Mouse (Mus musculus): Measurements from ENCODE around the gene Atf7ip. TPM values are rescaled to one million over a fixed set of nuclear protein-coding genes. Genes with fewer than 3 reads are reported as not detected.

The Atf7ip gene
- polyA plus RNA-seq, 1 experiment from 2014 or later, result 31.2 TPM

DNA sequence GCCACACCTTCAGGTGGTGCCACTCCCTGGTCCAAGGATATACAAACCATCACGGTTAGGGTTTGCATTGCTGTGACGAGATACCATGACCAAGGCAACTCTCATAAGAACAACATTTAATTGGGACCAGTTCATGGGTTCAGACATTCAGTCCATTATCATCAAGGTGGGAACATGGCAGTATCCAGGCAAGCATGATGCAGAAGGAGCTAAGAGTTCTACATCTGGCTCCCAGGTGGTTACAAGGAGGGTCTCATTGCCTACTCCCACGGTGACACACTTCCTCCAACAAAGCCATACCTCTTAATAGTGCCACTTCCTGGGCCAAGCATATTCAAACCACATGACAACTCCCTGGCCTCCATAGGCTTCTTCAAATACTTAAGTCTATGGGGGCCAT lies 2.7 kb downstream of the Atf7ip start:
- WGBS, result 90% methylated on average over 3 of the region's 3 CpGs
- ATAC-seq (replicated peaks; ENCODE audit: low FRiP score), result no peak
- DNase-seq (ENCODE audit: low spot score), result no peak
- no peaks in the 10 kb centered on the region for H3K9me3 ChIP-seq (ENCODE audit: control insufficient read depth, low read length)
- H3K9ac ChIP-seq (ENCODE audit: low read depth, low read length), result no peak overlapping the region
- H3K36me3 ChIP-seq (ENCODE audit: control insufficient read depth, insufficient read depth, low read length), result no peaks in the 10 kb centered on the region
- no peak overlapping the region for H3K27ac ChIP-seq (ENCODE audit: low read depth, low read length)
- no peaks in the 10 kb centered on the region for H3K27me3 ChIP-seq (replicated peaks; ENCODE audit: control insufficient read depth, insufficient read depth, low read length)
- no peaks in the 10 kb centered on the region for H3K4me1 ChIP-seq (replicated peaks; ENCODE audit: control insufficient read depth, insufficient read depth, low read length)
- no peak overlapping the region for H3K4me2 ChIP-seq
- H3K4me3 ChIP-seq (ENCODE audit: low read depth, low read length), result no peak overlapping the region

GRCm38 (mm10) chr6:136510945-136511344 lies 5.0 kb downstream of the Atf7ip start:
- no peaks in the 10 kb centered on the region for H3K36me3 ChIP-seq (ENCODE audit: control insufficient read depth, insufficient read depth, low read length)
- H3K9ac ChIP-seq (ENCODE audit: low read depth, low read length), result no peak overlapping the region
- ATAC-seq (replicated peaks; ENCODE audit: low FRiP score) (no peak), DNase-seq (ENCODE audit: low spot score) (no peak)
- H3K4me2 ChIP-seq, result no peak overlapping the region
- H3K27ac ChIP-seq (ENCODE audit: low read depth, low read length), result no peak overlapping the region
- no peaks in the 10 kb centered on the region for H3K27me3 ChIP-seq (replicated peaks; ENCODE audit: control insufficient read depth, insufficient read depth, low read length)
- 82% methylated on average over 7 of the region's 7 CpGs for WGBS
- no peak overlapping the region for H3K4me3 ChIP-seq (ENCODE audit: low read depth, low read length)
- peaks cover 2% of the 10 kb centered on the region; the same call in 1 of the 2 replicates for H3K9me3 ChIP-seq (ENCODE audit: control insufficient read depth, low read length)
- H3K4me1 ChIP-seq (replicated peaks; ENCODE audit: control insufficient read depth, insufficient read depth, low read length), result no peaks in the 10 kb centered on the region

DNA sequence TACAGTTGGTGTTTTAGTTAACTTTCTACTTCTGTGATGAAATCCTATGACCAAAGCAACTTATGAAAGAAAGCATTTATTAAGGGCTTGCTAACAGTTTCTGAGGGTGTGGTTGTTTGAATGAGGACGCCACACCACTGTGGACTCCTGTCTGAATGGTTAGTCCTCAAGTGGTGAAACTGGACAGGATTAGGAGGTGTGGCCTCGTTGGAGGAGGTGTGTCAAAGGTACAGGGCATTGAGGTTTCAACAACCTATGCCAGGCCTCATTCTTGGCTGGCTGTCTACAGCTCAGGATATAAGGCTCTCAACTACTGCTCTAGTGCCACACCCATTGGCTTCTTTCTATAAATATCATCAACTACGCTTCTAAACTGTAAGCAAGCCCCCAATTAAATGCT lies 6.4 kb downstream of the Atf7ip start:
- 71% methylated on average over 3 of the region's 3 CpGs for WGBS

DNA sequence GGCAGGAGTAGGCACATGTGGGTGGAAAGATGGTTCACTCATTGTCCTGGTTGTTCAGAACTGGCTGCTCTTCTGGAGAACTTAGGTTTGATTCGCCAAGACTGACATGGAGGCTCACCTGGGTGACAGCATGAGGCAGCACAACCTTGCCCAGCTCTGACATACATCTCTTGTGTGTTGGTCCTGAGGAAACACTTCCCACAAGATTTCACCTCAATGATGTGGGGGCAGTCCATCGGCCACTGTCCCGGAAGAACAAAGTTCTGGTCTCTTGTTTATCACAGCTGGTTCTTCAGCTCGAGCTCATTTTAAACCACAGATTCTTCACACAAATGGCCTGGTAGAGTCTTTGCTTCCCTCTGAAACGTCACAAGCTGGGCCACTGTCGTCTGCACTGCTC lies 10.7 kb downstream of the Atf7ip start:
- no peak for DNase-seq (ENCODE audit: low spot score)
- peaks cover 2% of the 10 kb centered on the region for H3K4me1 ChIP-seq (replicated peaks; ENCODE audit: control insufficient read depth, insufficient read depth, low read length)
- H3K4me2 ChIP-seq, result no peak overlapping the region
- ATAC-seq (replicated peaks; ENCODE audit: low FRiP score), result no peak
- H3K27me3 ChIP-seq (replicated peaks; ENCODE audit: control insufficient read depth, insufficient read depth, low read length), result no peaks in the 10 kb centered on the region
- WGBS, result 78% methylated on average over 6 of the region's 6 CpGs
- no peak overlapping the region for H3K9ac ChIP-seq (ENCODE audit: low read depth, low read length)
- no peaks in the 10 kb centered on the region for H3K36me3 ChIP-seq (ENCODE audit: control insufficient read depth, insufficient read depth, low read length)
- no peak overlapping the region for H3K4me3 ChIP-seq (ENCODE audit: low read depth, low read length)
- peaks cover 2% of the 10 kb centered on the region; the same call in 1 of the 2 replicates for H3K9me3 ChIP-seq (ENCODE audit: control insufficient read depth, low read length)
- no peak overlapping the region for H3K27ac ChIP-seq (ENCODE audit: low read depth, low read length)

More for the DNA sequence above, 6.4 kb downstream of the Atf7ip start:
- no peaks in the 10 kb centered on the region for H3K36me3 ChIP-seq (ENCODE audit: control insufficient read depth, insufficient read depth, low read length)
- H3K27ac ChIP-seq (ENCODE audit: low read depth, low read length), result no peak overlapping the region
- H3K9ac ChIP-seq (ENCODE audit: low read depth, low read length), result no peak overlapping the region
- H3K4me1 ChIP-seq (replicated peaks; ENCODE audit: control insufficient read depth, insufficient read depth, low read length), result no peaks in the 10 kb centered on the region
- ATAC-seq (replicated peaks; ENCODE audit: low FRiP score) (no peak), DNase-seq (ENCODE audit: low spot score) (no peak)
- peaks cover 2% of the 10 kb centered on the region; the same call in 1 of the 2 replicates for H3K9me3 ChIP-seq (ENCODE audit: control insufficient read depth, low read length)
- no peak overlapping the region for H3K4me3 ChIP-seq (ENCODE audit: low read depth, low read length)
- H3K4me2 ChIP-seq, result no peak overlapping the region
- no peaks in the 10 kb centered on the region for H3K27me3 ChIP-seq (replicated peaks; ENCODE audit: control insufficient read depth, insufficient read depth, low read length)

GRCm38 (mm10) chr6:136517221-136517620 lies 11.3 kb downstream of the Atf7ip start:
- ATAC-seq (replicated peaks; ENCODE audit: low FRiP score) (no peak), DNase-seq (ENCODE audit: low spot score) (no peak)
- Histone ChIP-seq H3K4me2 (no peak overlapping the region), H3K9me3 (ENCODE audit: control insufficient read depth, low read length) (peaks cover 2% of the 10 kb centered on the region; the same call in 1 of the 2 replicates), H3K4me1 (replicated peaks; ENCODE audit: control insufficient read depth, insufficient read depth, low read length) (peaks cover 4% of the 10 kb centered on the region), H3K4me3 (ENCODE audit: low read depth, low read length) (no peak overlapping the region), H3K36me3 (ENCODE audit: control insufficient read depth, insufficient read depth, low read length) (no peaks in the 10 kb centered on the region), H3K27ac (ENCODE audit: low read depth, low read length) (no peak overlapping the region), H3K9ac (ENCODE audit: low read depth, low read length) (no peak overlapping the region), H3K27me3 (replicated peaks; ENCODE audit: control insufficient read depth, insufficient read depth, low read length) (no peaks in the 10 kb centered on the region)

DNA sequence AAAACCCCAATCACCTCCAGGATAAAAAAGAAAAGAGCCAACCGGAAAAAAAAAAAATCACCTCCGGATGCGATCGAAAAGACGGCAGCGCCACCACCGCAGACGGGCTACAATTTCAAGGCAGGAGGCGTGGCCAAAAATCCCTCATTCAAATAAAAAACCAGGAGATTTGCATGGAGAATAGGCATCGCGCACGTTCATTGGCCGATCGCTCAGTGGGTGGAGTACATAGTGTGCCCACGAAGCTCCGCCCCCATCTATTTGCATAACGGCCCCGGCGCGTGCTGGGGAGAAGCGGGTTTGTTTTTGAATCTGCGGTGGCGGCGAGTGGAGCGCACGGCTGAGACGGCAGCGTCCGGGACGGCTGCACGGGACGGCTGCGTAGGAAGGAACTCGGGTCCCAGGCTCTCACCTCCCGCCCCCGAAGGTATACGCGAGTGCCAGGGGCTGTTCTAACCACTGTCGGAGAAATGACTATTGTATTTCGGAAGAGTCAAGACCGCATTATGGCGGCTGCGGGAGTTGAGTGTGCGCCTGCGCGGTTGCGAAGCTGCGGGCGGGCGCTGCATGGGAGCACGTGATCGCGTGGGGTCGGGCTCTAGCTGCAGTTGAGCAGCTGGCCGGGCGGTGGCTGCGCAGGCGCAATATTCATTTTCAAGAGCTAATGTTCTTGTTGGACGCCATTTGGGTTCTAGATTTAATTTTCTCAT lies 12.7 kb downstream of the Atf7ip start:
- H3K9ac ChIP-seq (ENCODE audit: low read depth, low read length), result peak overlapping the region; percentile 83

GRCm38 (mm10) chr6:136519254-136519653 lies 13.3 kb downstream of the Atf7ip start:
- H3K27ac ChIP-seq (ENCODE audit: low read depth, low read length), result peak overlapping the region; percentile 97
- peak overlapping the region; percentile 65 for H3K4me3 ChIP-seq (ENCODE audit: low read depth, low read length)
- H3K9me3 ChIP-seq (ENCODE audit: control insufficient read depth, low read length), result peaks cover 2% of the 10 kb centered on the region; the same call in 1 of the 2 replicates
- peak overlapping the region; percentile 56 for H3K4me2 ChIP-seq
- H3K4me1 ChIP-seq (replicated peaks; ENCODE audit: control insufficient read depth, insufficient read depth, low read length), result peaks cover 4% of the 10 kb centered on the region
- peak overlapping the region; percentile 83; the same call in 1 of the 2 replicates for H3K9ac ChIP-seq (ENCODE audit: low read depth, low read length)
- H3K36me3 ChIP-seq (ENCODE audit: control insufficient read depth, insufficient read depth, low read length), result peaks cover 2% of the 10 kb centered on the region; the same call in 1 of the 2 replicates
- WGBS, result 3% methylated on average over 17 of the region's 17 CpGs
- ATAC-seq (replicated peaks; ENCODE audit: low FRiP score) (peak; percentile 10; the same call in 1 of the 2 replicates), DNase-seq (ENCODE audit: low spot score) (no peak)
- no peaks in the 10 kb centered on the region for H3K27me3 ChIP-seq (replicated peaks; ENCODE audit: control insufficient read depth, insufficient read depth, low read length)

More for the DNA sequence above, 12.7 kb downstream of the Atf7ip start:
- H3K4me2 ChIP-seq, result peak overlapping the region; percentile 56
- peak overlapping the region; percentile 65 for H3K4me3 ChIP-seq (ENCODE audit: low read depth, low read length)
- H3K36me3 ChIP-seq (ENCODE audit: control insufficient read depth, insufficient read depth, low read length), result peaks cover 2% of the 10 kb centered on the region; the same call in 1 of the 2 replicates
- ATAC-seq (replicated peaks; ENCODE audit: low FRiP score) (peak; percentile 96), DNase-seq (ENCODE audit: low spot score) (peak; percentile 95)
- WGBS, result under 1% methylated on average over 59 of the region's 59 CpGs
- peaks cover 4% of the 10 kb centered on the region for H3K4me1 ChIP-seq (replicated peaks; ENCODE audit: control insufficient read depth, insufficient read depth, low read length)
- H3K27me3 ChIP-seq (replicated peaks; ENCODE audit: control insufficient read depth, insufficient read depth, low read length), result no peaks in the 10 kb centered on the region
- H3K27ac ChIP-seq (ENCODE audit: low read depth, low read length), result peak overlapping the region; percentile 97
- H3K9me3 ChIP-seq (ENCODE audit: control insufficient read depth, low read length), result peaks cover 2% of the 10 kb centered on the region; the same call in 1 of the 2 replicates

- Histone ChIP-seq H3K9ac (ENCODE audit: low read depth, low read length) (no peak overlapping the region), H3K4me2 (peak overlapping the region; percentile 58), H3K9me3 (ENCODE audit: control insufficient read depth, low read length) (no peaks in the 10 kb centered on the region), H3K4me3 (ENCODE audit: low read depth, low read length) (peak overlapping the region; percentile 31), H3K36me3 (ENCODE audit: control insufficient read depth, insufficient read depth, low read length) (peaks cover 6% of the 10 kb centered on the region; the same call in 1 of the 2 replicates), H3K4me1 (replicated peaks; ENCODE audit: control insufficient read depth, insufficient read depth, low read length) (peaks cover 4% of the 10 kb centered on the region), H3K27me3 (replicated peaks; ENCODE audit: control insufficient read depth, insufficient read depth, low read length) (no peaks in the 10 kb centered on the region), H3K27ac (ENCODE audit: low read depth, low read length) (no peak overlapping the region)
- DNase-seq (ENCODE audit: low spot score) (no peak), ATAC-seq (replicated peaks; ENCODE audit: low FRiP score) (no peak)
- WGBS, result 63% methylated on average over 2 of the region's 2 CpGs
These were observed 14.4 kb downstream of the Atf7ip start for GRCm38 (mm10) chr6:136520361-136520760.

DNA sequence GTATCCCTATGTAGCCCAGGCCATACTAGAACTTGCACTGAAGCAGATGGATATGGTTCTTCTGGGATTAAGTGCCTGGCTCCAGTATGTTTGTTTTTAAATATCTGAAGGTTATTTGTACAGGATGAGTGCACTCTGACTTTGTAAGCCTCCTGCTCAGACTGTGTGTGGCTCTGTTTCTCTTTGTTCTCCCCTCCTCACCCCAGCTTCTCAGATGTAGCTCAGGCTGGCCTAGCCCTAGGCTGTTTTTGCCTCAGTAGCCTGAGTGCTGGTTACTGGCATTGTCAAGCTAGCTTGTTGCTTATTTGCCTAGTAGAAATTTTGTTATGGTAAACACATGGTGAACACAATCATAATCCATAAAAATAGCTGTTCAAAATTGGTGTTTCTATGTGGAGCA lies 15.7 kb downstream of the Atf7ip start:
- no peak overlapping the region; the same call in 1 of the 2 replicates for H3K4me2 ChIP-seq
- peaks cover 6% of the 10 kb centered on the region; the same call in 1 of the 2 replicates for H3K9me3 ChIP-seq (ENCODE audit: control insufficient read depth, low read length)
- H3K9ac ChIP-seq (ENCODE audit: low read depth, low read length), result no peak overlapping the region
- no peak for DNase-seq (ENCODE audit: low spot score)
- H3K36me3 ChIP-seq (ENCODE audit: control insufficient read depth, insufficient read depth, low read length), result peaks cover 13% of the 10 kb centered on the region; the same call in 1 of the 2 replicates
- ATAC-seq (replicated peaks; ENCODE audit: low FRiP score), result no peak
- no peak overlapping the region for H3K4me3 ChIP-seq (ENCODE audit: low read depth, low read length)
- no peak overlapping the region for H3K27ac ChIP-seq (ENCODE audit: low read depth, low read length)
- H3K27me3 ChIP-seq (replicated peaks; ENCODE audit: control insufficient read depth, insufficient read depth, low read length), result no peaks in the 10 kb centered on the region
- peaks cover 4% of the 10 kb centered on the region for H3K4me1 ChIP-seq (replicated peaks; ENCODE audit: control insufficient read depth, insufficient read depth, low read length)
